Mouse (Mus musculus): ENCODE results near the gene Dll1. TPM values are rescaled to one million over a fixed set of nuclear protein-coding genes. Genes with fewer than 3 reads are reported as not detected.

Dll1 gene
- polyA plus RNA-seq, 1 experiment = 13.3 TPM

- TF ChIP-seq USF1 (IDR thresholded peaks at IDR 0.05; ENCODE audit: low read depth) = no peak
- no peak for TF ChIP-seq POLR2A (IDR thresholded peaks at IDR 0.05; ENCODE audit: insufficient read length, low read depth)
- TF ChIP-seq MYOD1 (IDR thresholded peaks at IDR 0.05; ENCODE audit: control insufficient read depth in 1 of 3, insufficient read length in 2 of 3, low read depth in 2 of 3) = no peak
- no peak for TF ChIP-seq POLR2AphosphoS2 (IDR thresholded peaks at IDR 0.05; ENCODE audit: insufficient read length, low read depth)
- TF ChIP-seq E2F4 (IDR thresholded peaks at IDR 0.05; ENCODE audit: insufficient read depth) = no peak
- Histone ChIP-seq H3K79me2 (ENCODE audit: control insufficient read depth, insufficient read depth) (no peaks in the 10 kb centered on the region), H3ac (ENCODE audit: control insufficient read depth, insufficient read length) (no peak overlapping the region), H3K4me3 (no peak overlapping the region), H3K4me2 (ENCODE audit: low read depth) (no peak overlapping the region), H3K27me3 (ENCODE audit: control insufficient read depth, insufficient read depth, insufficient read length) (no peaks in the 10 kb centered on the region), H3K36me3 (ENCODE audit: control insufficient read depth, insufficient read depth) (no peaks in the 10 kb centered on the region)
Measured at GRCm38 (mm10) chr17:15327106-15327505, 49.6 kb downstream of the Dll1 start.

GRCm38 (mm10) chr17:15325976-15326842 is 50.5 kb downstream of the Dll1 start:
- TF ChIP-seq USF1 (IDR thresholded peaks at IDR 0.05; ENCODE audit: low read depth) = no peak
- no peak for TF ChIP-seq REST (IDR thresholded peaks at IDR 0.05; ENCODE audit: insufficient read depth, insufficient read length)
- TF ChIP-seq MYOD1 (IDR thresholded peaks at IDR 0.05; ENCODE audit: control insufficient read depth in 1 of 3, insufficient read length in 2 of 3, low read depth in 2 of 3) = no peak
- TF ChIP-seq TCF12 (IDR thresholded peaks at IDR 0.05; ENCODE audit: insufficient read depth, poor library complexity, severe bottlenecking) = no peak
- TF ChIP-seq POLR2AphosphoS2 (IDR thresholded peaks at IDR 0.05; ENCODE audit: insufficient read length, low read depth) = no peak
- TF ChIP-seq MYOG (IDR thresholded peaks at IDR 0.05; ENCODE audit: control insufficient read depth in 1 of 3, insufficient read depth in 1 of 3, insufficient read length in 2 of 3, low read depth in 2 of 3) = no peak

GRCm38 (mm10) chr17:15323191-15323834 is 53.4 kb downstream of the Dll1 start:
- H3K27me3 ChIP-seq (ENCODE audit: control insufficient read depth, insufficient read depth, insufficient read length) = no peaks in the 10 kb centered on the region
- H3K36me3 ChIP-seq (ENCODE audit: control insufficient read depth, insufficient read depth) = no peaks in the 10 kb centered on the region
- H3K4me3 ChIP-seq = no peak overlapping the region
- TF ChIP-seq SRF (IDR thresholded peaks at IDR 0.05; ENCODE audit: control insufficient read depth, insufficient read length, low read depth) (no peak), TCF3 (IDR thresholded peaks at IDR 0.05; ENCODE audit: insufficient read length, low read depth) (no peak), MYOD1 (IDR thresholded peaks at IDR 0.05; ENCODE audit: control insufficient read depth in 1 of 3, insufficient read length in 2 of 3, low read depth in 2 of 3) (no peak), POLR2AphosphoS2 (IDR thresholded peaks at IDR 0.05; ENCODE audit: insufficient read length, low read depth) (no peak), REST (IDR thresholded peaks at IDR 0.05; ENCODE audit: insufficient read depth, insufficient read length) (no peak), E2F4 (IDR thresholded peaks at IDR 0.05; ENCODE audit: insufficient read depth) (no peak), TCF12 (IDR thresholded peaks at IDR 0.05; ENCODE audit: insufficient read depth, poor library complexity, severe bottlenecking) (no peak), MYOG (IDR thresholded peaks at IDR 0.05; ENCODE audit: control insufficient read depth in 1 of 3, insufficient read depth in 1 of 3, insufficient read length in 2 of 3, low read depth in 2 of 3) (no peak), POLR2A (IDR thresholded peaks at IDR 0.05; ENCODE audit: insufficient read length, low read depth) (no peak), CEBPB (IDR thresholded peaks at IDR 0.05; ENCODE audit: insufficient read depth, poor library complexity, severe bottlenecking) (no peak), USF1 (IDR thresholded peaks at IDR 0.05; ENCODE audit: low read depth) (no peak), MAX (IDR thresholded peaks at IDR 0.05; ENCODE audit: low read depth) (no peak)
- no peaks in the 10 kb centered on the region for H3K79me2 ChIP-seq (ENCODE audit: control insufficient read depth, insufficient read depth)
- no peak overlapping the region for H3K4me2 ChIP-seq (ENCODE audit: low read depth)
- no peak overlapping the region for H3ac ChIP-seq (ENCODE audit: control insufficient read depth, insufficient read length)

More at GRCm38 (mm10) chr17:15325976-15326842, 50.5 kb downstream of the Dll1 start:
- H3K4me2 ChIP-seq (ENCODE audit: low read depth) = no peak overlapping the region
- no peak overlapping the region for H3K4me3 ChIP-seq
- no peaks in the 10 kb centered on the region for H3K79me2 ChIP-seq (ENCODE audit: control insufficient read depth, insufficient read depth)
- H3K27me3 ChIP-seq (ENCODE audit: control insufficient read depth, insufficient read depth, insufficient read length) = no peaks in the 10 kb centered on the region
- H3K36me3 ChIP-seq (ENCODE audit: control insufficient read depth, insufficient read depth) = no peaks in the 10 kb centered on the region
- no peak overlapping the region for H3ac ChIP-seq (ENCODE audit: control insufficient read depth, insufficient read length)

Other genes starting within 250 kb of the Dll1 start
- 8.8 TPM for gene Fam120b, start 19.3 kb upstream of the Dll1 start, polyA plus RNA-seq (2012; fragmentation: generic; extraction: Trizol)
- 220 TPM for gene Psmb1, start 122.9 kb upstream of the Dll1 start, polyA plus RNA-seq (2012; fragmentation: generic; extraction: Trizol)
- gene Tbp, start 123.0 kb upstream of the Dll1 start, polyA plus RNA-seq (2012; fragmentation: generic; extraction: Trizol) = 12.2 TPM
- 43.4 TPM for gene Pdcd2, start 150.4 kb upstream of the Dll1 start, polyA plus RNA-seq (2012; fragmentation: generic; extraction: Trizol)
- 1.2 TPM for gene Prdm9, start 187.5 kb upstream of the Dll1 start, polyA plus RNA-seq (2012; fragmentation: generic; extraction: Trizol)

Data from myocyte (in vitro differentiated cells).